Comparison of ENCODE assay signal across 8 mouse cellular contexts in the genomic region with DNA sequence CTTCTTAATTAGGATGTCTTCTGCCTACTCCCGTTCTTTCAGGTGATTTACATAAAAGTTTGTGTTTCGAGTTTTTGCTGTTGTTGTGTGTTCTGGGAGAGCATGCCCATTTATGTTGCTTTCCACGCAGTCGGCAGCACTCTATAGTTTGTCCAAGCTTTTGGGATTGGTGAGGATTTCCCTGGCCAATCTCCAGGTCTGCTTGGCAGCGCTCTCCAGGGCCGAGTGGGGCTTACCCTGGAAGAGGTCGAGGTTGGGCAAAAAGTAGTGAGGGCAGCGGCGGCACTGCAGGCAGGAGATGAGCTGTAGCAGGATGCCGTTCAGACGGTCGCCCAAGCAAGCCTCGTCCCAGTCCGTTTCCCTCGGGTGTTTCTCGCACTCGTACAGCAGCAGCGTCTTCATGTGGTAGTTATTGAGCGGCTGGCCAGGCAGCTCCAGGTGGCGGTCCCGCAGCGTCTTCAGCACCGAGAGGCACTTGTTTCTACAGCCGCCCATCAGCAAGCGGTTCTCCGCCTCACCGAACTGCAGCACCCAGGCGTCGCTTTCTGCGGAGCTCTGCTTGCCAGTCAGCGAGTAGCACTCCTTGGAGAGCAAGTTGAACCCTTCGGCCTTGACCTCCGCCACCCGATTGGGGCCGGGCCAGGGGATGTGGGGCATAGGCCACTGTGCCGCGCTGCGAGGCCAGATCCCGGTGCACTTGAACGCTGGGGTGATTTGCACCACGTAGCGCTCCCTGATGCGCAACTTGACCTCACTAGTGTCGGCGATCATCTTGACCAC. TPM values are rescaled to one million over a fixed set of nuclear protein-coding genes. Genes with fewer than 3 reads are reported as not detected.
DNase-seq lines count a peak whose midpoint lies in the region; ATAC-seq lines count a peak whose summit lies in the region.
"Had no signal": no experiment of that assay in that cellular context is flagged by ENCODE, and none has a peak within 500 bp of the region (broad histone marks: within the 10 kb centered on the region; RNA-seq: fewer than 3 reads in every experiment).

No protein-coding gene starts in this region.

- intact Hi-C loops in left cerebral cortex, postnatal 36 days (cut with DNase I): no loop called here

- peaks cover 3% of the 10 kb centered on the region for H3K4me1 ChIP-seq in hindbrain, embryonic 16.5 days (ENCODE audit: control insufficient read depth, insufficient read depth, low read depth, low read length)

- DNase-seq in adrenal gland, adult (ENCODE audit: inconsistent age in 2 of 2, low spot score in 1 of 2): peak; percentile 86 to 94
- peak; percentile 72 to 77 for DNase-seq in cerebellum, postnatal 25 days
- DNase-seq in gastrocnemius, postnatal 10 days: peak; percentile 41
- DNase-seq in left cerebral cortex, postnatal 36 days (ENCODE audit: low spot score in 2 of 2): peak; percentile 30 to 38
- peak; percentile 21 for DNase-seq in spleen, adult 12 weeks (ENCODE audit: low spot score)

- H3K4me2 ChIP-seq in hindbrain, embryonic 16.5 days (ENCODE audit: low read length): peak overlapping the region; percentile 62

- no peak for ATAC-seq in hindbrain, embryonic 16.5 days
- ATAC-seq in megakaryocyte-erythroid progenitor cell, adult 5-6 weeks (replicated peaks; ENCODE audit: low FRiP score, low TSS enrichment, poor library complexity, severe bottlenecking): peak; percentile 76

- H3K4me3 ChIP-seq in hindbrain, embryonic 16.5 days (ENCODE audit: low read length): peak overlapping the region; percentile 53

- no peaks in the 10 kb centered on the region for H3K9me3 ChIP-seq in hindbrain, embryonic 16.5 days (ENCODE audit: control insufficient read depth, low read length)

- 0% methylated on average over 45 of the region's 45 CpGs for WGBS in hindbrain, embryonic 16.5 days

- peak overlapping the region; percentile 56 for H3K9ac ChIP-seq in hindbrain, embryonic 16.5 days (ENCODE audit: low read depth, low read length)

- H3K27ac ChIP-seq in hindbrain, embryonic 16.5 days (ENCODE audit: low read depth, low read length): peak overlapping the region; percentile 89

- H3K36me3 ChIP-seq in hindbrain, embryonic 16.5 days (ENCODE audit: control insufficient read depth, insufficient read depth, low read length): no peaks in the 10 kb centered on the region

- H3K27me3 ChIP-seq in hindbrain, embryonic 16.5 days (replicated peaks; ENCODE audit: control insufficient read depth, insufficient read depth, low read length): peaks cover 3% of the 10 kb centered on the region; the same call in 1 of the 2 replicates

RNA-seq across cellular contexts. Expression of a gene that starts 1.8 kb away (rescaled TPM):
- total RNA-seq in gastrocnemius, postnatal 10 days (2021): under 1 TPM; 0.47 to 0.84 TPM
- 190 and 200 TPM in 2 replicates for polyA plus RNA-seq in hindbrain, embryonic 16.5 days (2015; fragmentation: Nextera tagmentation; extraction: Ambion mirVana)
- not detected for total RNA-seq in left cerebral cortex, postnatal 36 days (2021)
- not detected in 2 replicates for total RNA-seq in megakaryocyte-erythroid progenitor cell, adult 5-6 weeks (2014; fragmentation: Nextera tagmentation)
- not detected in 2 replicates for total RNA-seq in megakaryocyte-erythroid progenitor cell, adult 5-6 weeks (2017)
- polyA plus RNA-seq: gonadal fat pad, adult 2 months had no signal

Comparison
In these comparisons a context has a peak if more than half of its experiments do, and no peak if none do; other contexts are left out.
1. DNase-seq: peak in every context shown above with its lines; median percentile 90 in adrenal gland, adult; 74 in cerebellum, postnatal 25 days; 41 in gastrocnemius, postnatal 10 days; 34 in left cerebral cortex, postnatal 36 days; 21 in spleen, adult 12 weeks.